Mouse (Mus musculus) limb, embryonic 11.5 days (tissue): ENCODE measurements around the gene Hddc2. TPM values are rescaled to one million over a fixed set of nuclear protein-coding genes. Genes with fewer than 3 reads are reported as not detected.
"Not testable (repeated sequence)": the region's sequence is repeated elsewhere in the genome, so short reads cannot be mapped to it uniquely, and the experiment has no call there.

Experiments used
- ATAC-seq: fragments of 200-750 bp; cut with Nextera tagmentation; 2 replicates; pipeline ENCODE4 v1.8.0; 2017; ENCODE audit warnings: low read depth; ENCODE audit not compliant: insufficient number of reproducible peaks, low FRiP score, low TSS enrichment
- DNase-seq: peaks from one replicate; pipeline ENCODE4 v3.0.0-alpha.2; 2015; ENCODE audit warnings: low spot score
- H3K27ac ChIP-seq: fragments of 300-500 bp; sonication (generic); replicated peaks from 2 replicates; pipeline ENCODE4 v1.5.1; 2014; ENCODE audit warnings: low read depth, mild to moderate bottlenecking, low read length
- H3K27me3 ChIP-seq: fragments of 300-500 bp; sonication (generic); 2 replicates; pipeline ENCODE4 v1.6.1; 2014; ENCODE audit warnings: mild to moderate bottlenecking, low read length, mixed read lengths; ENCODE audit not compliant: control insufficient read depth, insufficient read depth
- H3K36me3 ChIP-seq: fragments of 300-500 bp; sonication (generic); 2 replicates; pipeline ENCODE4 v1.6.1; 2014; ENCODE audit warnings: mild to moderate bottlenecking, low read length, moderate library complexity, mixed read lengths; ENCODE audit not compliant: control insufficient read depth, insufficient read depth
- H3K4me1 ChIP-seq: fragments of 300-500 bp; sonication (generic); 2 replicates; pipeline ENCODE4 v1.6.1; 2014; ENCODE audit warnings: low read length, mixed read lengths; ENCODE audit not compliant: control insufficient read depth, insufficient read depth
- H3K4me2 ChIP-seq: fragments of 300-500 bp; sonication (generic); 2 replicates; pipeline ENCODE4 v1.6.1; 2014; ENCODE audit warnings: low read depth, mild to moderate bottlenecking, moderate library complexity; ENCODE audit not compliant: severe bottlenecking
- H3K4me3 ChIP-seq: fragments of 300-500 bp; sonication (generic); 2 replicates; pipeline ENCODE4 v1.5.1; 2014; ENCODE audit warnings: low read depth, low read length
- H3K9ac ChIP-seq: fragments of 300-500 bp; sonication (generic); 2 replicates; pipeline ENCODE4 v1.6.1; 2014; ENCODE audit warnings: mild to moderate bottlenecking, low read length
- H3K9me3 ChIP-seq: fragments of 300-500 bp; sonication (generic); 2 replicates; pipeline ENCODE4 v1.6.1; 2016; ENCODE audit warnings: low read length; ENCODE audit not compliant: control insufficient read depth
- WGBS: fragments of 180-500 bp; shearing (Covaris S2); extraction: QIAGEN DNeasy Blood & Tissue Kit; methylation state at CpG from one replicate; pipeline ENCODE4 v1.1.7; 2014; 5-methylcytosine and 5-hydroxymethylcytosine counted together
- polyA plus RNA-seq: library from polyadenylated mRNA; unstranded; fragments of >200 nt; fragmentation: Nextera tagmentation; extraction: Ambion mirVana; gene quantifications from 2 replicates; pipeline ENCODE4 v1.2.1, GENCODE M21; 2014

Gene Hddc2
- polyA plus RNA-seq, 1 experiment from 2014 or later = 97.1 TPM

DNA sequence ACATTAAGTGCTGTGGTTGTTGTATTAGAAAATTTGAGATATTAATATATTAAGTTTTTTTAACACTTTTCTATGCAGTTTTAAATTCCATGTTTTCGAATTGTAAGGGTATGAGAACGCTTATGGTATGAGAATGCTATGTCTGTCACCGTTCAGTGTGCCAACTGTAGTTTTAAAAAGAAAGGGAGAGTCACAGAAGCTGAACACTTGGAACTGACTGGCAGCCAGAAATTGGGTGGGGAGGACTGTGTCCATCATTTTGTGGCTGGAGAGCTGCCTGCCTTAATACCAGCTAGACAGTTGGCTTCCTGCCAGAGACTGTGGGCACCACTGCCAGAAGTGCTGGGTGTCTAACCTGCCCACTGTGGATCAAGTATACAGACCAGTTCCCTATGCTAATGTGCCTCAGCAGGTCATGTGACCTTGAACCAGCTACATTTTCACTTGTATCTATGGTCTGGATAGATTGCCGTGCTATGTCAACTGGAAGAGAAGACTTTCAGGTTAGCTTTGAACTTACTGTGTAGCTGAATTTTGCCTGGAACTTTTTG is 18.1 kb downstream of the Hddc2 start:
- Histone ChIP-seq H3K4me3 (no peak overlapping the region), H3K9ac (no peak overlapping the region), H3K27ac (no peak overlapping the region), H3K27me3 (no peaks in the 10 kb centered on the region), H3K4me2 (no peak overlapping the region), H3K9me3 (no peaks in the 10 kb centered on the region), H3K36me3 (no peaks in the 10 kb centered on the region), H3K4me1 (no peaks in the 10 kb centered on the region)
- DNase-seq (no peak), ATAC-seq (no peak)
- 93% methylated on average over 4 of the region's 4 CpGs for WGBS

GRCm38 (mm10) chr10:31336432-31336831 is 23.2 kb downstream of the Hddc2 start:
- no peaks in the 10 kb centered on the region for H3K4me1 ChIP-seq
- ATAC-seq (no peak), DNase-seq (no peak)
- no peak overlapping the region for H3K4me2 ChIP-seq
- H3K9ac ChIP-seq = no peak overlapping the region
- 92% methylated on average over 5 of the region's 5 CpGs for WGBS
- no peaks in the 10 kb centered on the region for H3K9me3 ChIP-seq
- H3K27me3 ChIP-seq = no peaks in the 10 kb centered on the region
- no peak overlapping the region for H3K27ac ChIP-seq
- no peak overlapping the region for H3K4me3 ChIP-seq
- H3K36me3 ChIP-seq = no peaks in the 10 kb centered on the region

GRCm38 (mm10) chr10:31346401-31346800 is 33.2 kb downstream of the Hddc2 start:
- H3K4me1 ChIP-seq = no peaks in the 10 kb centered on the region
- no peaks in the 10 kb centered on the region for H3K36me3 ChIP-seq
- 89% methylated on average over 8 of the region's 8 CpGs for whole genome bisulfite sequencing
- H3K9ac ChIP-seq = no peak overlapping the region
- no peaks in the 10 kb centered on the region for H3K27me3 ChIP-seq
- ATAC-seq (no peak), DNase-seq (no peak)
- H3K4me3 ChIP-seq = no peak overlapping the region
- no peak overlapping the region for H3K27ac ChIP-seq
- H3K9me3 ChIP-seq = no peaks in the 10 kb centered on the region
- no peak overlapping the region for H3K4me2 ChIP-seq

GRCm38 (mm10) chr10:31351056-31351455 is 37.9 kb downstream of the Hddc2 start:
- Histone ChIP-seq H3K9me3 (no peaks in the 10 kb centered on the region), H3K4me3 (no peak overlapping the region), H3K4me2 (no peak overlapping the region), H3K27me3 (no peaks in the 10 kb centered on the region), H3K9ac (no peak overlapping the region), H3K36me3 (no peaks in the 10 kb centered on the region), H3K27ac (no peak overlapping the region), H3K4me1 (no peaks in the 10 kb centered on the region)
- ATAC-seq = no peak
- DNase-seq = no peak
- WGBS = 82% methylated on average over 2 of the region's 2 CpGs

DNA sequence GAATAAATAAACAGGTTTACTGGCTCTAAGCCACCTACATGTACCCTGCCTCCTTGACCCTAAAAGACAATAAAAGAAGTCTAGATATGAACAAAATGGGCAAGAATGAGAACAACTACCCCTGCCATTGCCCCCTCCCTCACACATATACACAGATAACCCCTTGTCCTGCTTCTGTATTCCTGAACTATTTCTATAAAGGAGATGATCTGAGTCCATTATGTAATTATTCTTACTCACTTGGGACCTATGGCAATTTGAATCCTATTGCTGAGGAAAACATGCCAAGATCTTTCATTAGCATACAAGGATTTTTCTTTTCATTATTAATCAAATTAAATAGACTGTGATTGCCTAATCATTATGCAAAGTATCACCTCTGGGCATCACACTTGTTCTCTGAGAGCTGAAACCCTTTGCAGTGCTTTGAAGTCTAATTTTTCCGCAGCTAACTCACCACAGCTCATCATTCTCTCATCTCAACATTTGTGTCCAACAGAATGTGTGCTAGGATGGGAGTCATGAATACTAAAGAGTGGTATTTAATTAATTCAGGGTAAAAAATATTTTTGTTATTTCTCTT is 39.8 kb downstream of the Hddc2 start:
- no peaks in the 10 kb centered on the region for H3K4me1 ChIP-seq
- no peaks in the 10 kb centered on the region for H3K36me3 ChIP-seq
- WGBS = 89% methylated on average over 1 of the region's 1 CpGs
- no peaks in the 10 kb centered on the region for H3K9me3 ChIP-seq
- H3K27ac ChIP-seq = no peak overlapping the region
- no peak overlapping the region for H3K4me3 ChIP-seq
- ATAC-seq (no peak), DNase-seq (no peak)
- H3K27me3 ChIP-seq = no peaks in the 10 kb centered on the region
- no peak overlapping the region for H3K4me2 ChIP-seq
- H3K9ac ChIP-seq = no peak overlapping the region

DNA sequence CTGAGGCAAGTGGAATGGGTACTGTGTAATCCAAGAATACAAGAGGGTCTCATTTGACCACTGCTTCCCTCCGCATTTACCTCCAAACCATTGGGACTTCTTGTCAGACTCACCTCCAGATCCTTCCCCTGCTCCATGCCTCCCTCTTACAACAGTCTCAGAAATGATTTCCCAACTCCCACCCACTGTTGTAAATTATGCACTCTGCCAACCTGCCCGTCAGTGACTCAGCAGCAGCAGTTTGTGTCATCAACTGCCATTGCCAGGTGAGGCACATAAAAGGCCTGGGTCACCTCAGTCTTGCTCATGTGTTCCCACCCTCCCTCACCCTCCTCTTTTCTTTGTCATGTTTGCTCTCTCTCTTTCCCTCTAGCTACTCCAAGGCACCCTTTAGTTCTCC is 41.0 kb downstream of the Hddc2 start:
- Histone ChIP-seq H3K36me3 (no peaks in the 10 kb centered on the region), H3K9ac (no peak overlapping the region), H3K9me3 (no peaks in the 10 kb centered on the region), H3K4me2 (no peak overlapping the region), H3K27ac (no peak overlapping the region), H3K4me3 (no peak overlapping the region), H3K4me1 (no peaks in the 10 kb centered on the region), H3K27me3 (no peaks in the 10 kb centered on the region)
- ATAC-seq (no peak), DNase-seq (no peak)
- WGBS = 73% methylated on average over 2 of the region's 2 CpGs

DNA sequence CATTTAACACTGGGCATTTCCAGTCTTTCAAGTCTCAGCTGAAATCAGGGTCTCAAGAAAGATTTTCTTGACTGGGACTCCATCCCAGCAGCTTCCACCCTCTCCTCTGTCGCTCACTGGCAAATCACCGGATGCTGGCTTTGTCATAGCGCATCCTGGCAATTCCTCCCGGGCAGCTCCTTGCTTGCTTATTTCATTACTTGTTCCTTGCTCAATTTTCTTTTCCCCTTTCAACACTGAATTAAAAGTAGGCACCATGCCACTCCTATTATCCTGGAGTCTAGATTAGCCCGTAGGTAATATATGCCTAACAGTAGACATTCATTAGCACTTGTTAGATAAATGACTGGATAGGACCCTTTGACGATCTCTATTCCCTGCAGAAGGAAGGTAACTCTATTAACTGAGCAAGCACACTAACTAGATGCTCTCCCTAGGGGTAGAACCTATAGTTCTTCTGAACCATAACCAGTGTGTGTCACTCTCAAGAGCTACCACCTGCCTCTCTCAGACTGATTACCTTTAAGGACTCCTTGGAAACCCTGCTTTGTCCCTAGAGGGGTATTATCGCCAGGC is 41.8 kb downstream of the Hddc2 start:
- Histone ChIP-seq H3K36me3 (no peaks in the 10 kb centered on the region), H3K27me3 (no peaks in the 10 kb centered on the region), H3K9me3 (no peaks in the 10 kb centered on the region), H3K4me2 (no peak overlapping the region), H3K4me1 (no peaks in the 10 kb centered on the region), H3K27ac (no peak overlapping the region), H3K9ac (no peak overlapping the region), H3K4me3 (no peak overlapping the region)
- no peak for ATAC-seq
- 74% methylated on average over 7 of the region's 7 CpGs for WGBS
- no peak for DNase-seq

DNA sequence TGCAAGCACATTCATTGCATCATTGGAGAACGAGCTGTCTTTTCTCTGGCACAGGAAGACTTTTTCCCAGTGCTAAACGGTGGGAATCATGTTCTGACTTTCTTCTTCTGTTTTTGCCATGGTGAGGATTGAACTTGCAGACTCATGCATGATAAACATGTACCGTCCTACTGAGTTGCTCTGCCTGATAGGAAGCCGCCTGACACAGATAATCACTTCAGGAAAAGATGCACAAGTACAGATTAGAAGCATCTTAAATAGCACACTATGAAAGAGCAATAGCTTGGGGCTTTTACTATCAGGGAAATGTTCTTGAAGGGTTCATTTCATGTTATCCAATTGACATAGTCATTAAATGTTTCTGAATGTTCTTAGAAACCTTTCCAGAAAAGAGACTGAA is 46.6 kb downstream of the Hddc2 start:
- no peak for DNase-seq
- no peak overlapping the region for H3K27ac ChIP-seq
- no peak overlapping the region for H3K4me2 ChIP-seq
- H3K9me3 ChIP-seq = no peaks in the 10 kb centered on the region
- H3K9ac ChIP-seq = no peak overlapping the region
- no peaks in the 10 kb centered on the region for H3K36me3 ChIP-seq
- no peaks in the 10 kb centered on the region for H3K4me1 ChIP-seq
- H3K27me3 ChIP-seq = no peaks in the 10 kb centered on the region
- ATAC-seq = no peak
- 86% methylated on average over 4 of the region's 4 CpGs for WGBS
- no peak overlapping the region for H3K4me3 ChIP-seq

DNA sequence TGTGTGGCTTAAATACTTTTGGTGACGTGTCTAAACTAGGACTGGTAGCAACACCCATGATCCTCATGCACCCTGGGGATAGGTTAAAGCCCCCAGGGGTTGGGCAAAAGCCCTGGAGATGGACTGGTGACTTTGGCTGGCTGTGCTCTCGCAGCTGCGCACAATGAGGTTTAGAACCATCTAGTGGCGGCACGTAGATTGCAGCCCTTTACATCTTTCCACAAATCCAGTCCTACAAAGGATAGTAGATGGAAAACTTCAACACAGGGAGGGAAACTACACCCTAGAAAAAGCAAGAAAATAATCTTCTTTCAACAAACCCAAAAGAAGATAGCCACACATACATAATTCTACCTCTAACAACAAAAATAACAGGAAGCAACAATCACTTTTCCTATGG is 57.0 kb downstream of the Hddc2 start:
- DNase-seq, H3K27ac ChIP-seq, H3K4me2 ChIP-seq, H3K9ac ChIP-seq, H3K27me3 ChIP-seq, H3K4me3 ChIP-seq, ATAC-seq, H3K9me3 ChIP-seq, H3K36me3 ChIP-seq, H3K4me1 ChIP-seq: not testable (repeated sequence)
- WGBS = 18% methylated on average over 4 of the region's 5 CpGs
